Mouse (Mus musculus) forebrain, embryonic 15.5 days (tissue): ENCODE measurements around the gene Hoxd3. TPM values are rescaled to one million over a fixed set of nuclear protein-coding genes. Genes with fewer than 3 reads are reported as not detected.

ENCODE experiments used
- ATAC-seq: fragments of 200-750 bp; cut with Nextera tagmentation; replicated peaks from 2 replicates; pipeline ENCODE4 v1.8.0; 2017; ENCODE audit warnings: mild to moderate bottlenecking, moderate TSS enrichment, moderate library complexity
- H3K27ac ChIP-seq: fragments of 300-500 bp; sonication (generic); replicated peaks from 2 replicates; pipeline ENCODE4 v1.5.1; 2015; ENCODE audit warnings: mild to moderate bottlenecking, inconsistent platforms
- H3K27me3 ChIP-seq: fragments of 300-500 bp; sonication (generic); 2 replicates; pipeline ENCODE4 v1.6.1; 2015; ENCODE audit warnings: inconsistent platforms
- H3K36me3 ChIP-seq: fragments of 300-500 bp; sonication (generic); 2 replicates; pipeline ENCODE4 v1.6.1; 2015; ENCODE audit warnings: mild to moderate bottlenecking, inconsistent platforms
- H3K4me1 ChIP-seq: fragments of 300-500 bp; sonication (generic); 2 replicates; pipeline ENCODE4 v1.6.1; 2015; ENCODE audit warnings: inconsistent platforms
- H3K4me2 ChIP-seq: fragments of 300-500 bp; sonication (generic); replicated peaks from 2 replicates; pipeline ENCODE4 v1.6.1; 2015; ENCODE audit warnings: mild to moderate bottlenecking, inconsistent platforms
- H3K4me3 ChIP-seq: fragments of 300-500 bp; sonication (generic); 2 replicates; pipeline ENCODE4 v1.5.1; 2015; ENCODE audit warnings: mild to moderate bottlenecking, inconsistent platforms
- H3K9ac ChIP-seq: fragments of 300-500 bp; sonication (generic); replicated peaks from 2 replicates; pipeline ENCODE4 v1.6.1; 2015; ENCODE audit warnings: mild to moderate bottlenecking, inconsistent platforms
- H3K9me3 ChIP-seq: fragments of 300-500 bp; sonication (generic); 2 replicates; pipeline ENCODE4 v1.6.1; 2016; ENCODE audit warnings: inconsistent platforms
- WGBS: fragments of 180-500 bp; shearing (Covaris S2); methylation state at CpG from one replicate; pipeline ENCODE4 v1.1.7; 2015; ENCODE audit warnings: mixed read lengths; 5-methylcytosine and 5-hydroxymethylcytosine counted together
- polyA plus RNA-seq: library from polyadenylated mRNA; unstranded; fragments of >200 nt; fragmentation: Nextera tagmentation; extraction: Ambion mirVana; gene quantifications from 2 replicates; pipeline ENCODE4 v1.2.1, GENCODE M21; 2015

Hoxd3 gene
- polyA plus RNA-seq, 1 experiment from 2014 or later: not detected

GRCm38 (mm10) chr2:74690338-74690716 lies 21.4 kb upstream of the Hoxd3 start:
- H3K4me2 ChIP-seq: no peak overlapping the region
- no peaks in the 10 kb centered on the region for H3K9me3 ChIP-seq
- H3K27me3 ChIP-seq: peaks cover 97% of the 10 kb centered on the region
- no peak for ATAC-seq
- no peaks in the 10 kb centered on the region for H3K4me1 ChIP-seq
- H3K36me3 ChIP-seq: no peaks in the 10 kb centered on the region
- 10% methylated on average over 8 of the region's 8 CpGs for WGBS
- no peak overlapping the region for H3K9ac ChIP-seq
- H3K27ac ChIP-seq: no peak overlapping the region
- H3K4me3 ChIP-seq: no peak overlapping the region

GRCm38 (mm10) chr2:74691022-74691951 lies 20.4 kb upstream of the Hoxd3 start, which contains the start of gene Hoxd10:
Gene Hoxd10, plus strand, starts transcription at chr2:74691924.
- no peak within 1 kb of the TSS for H3K4me2 ChIP-seq
- no peak within 1 kb of the TSS for H3K27ac ChIP-seq
- no peaks in the 10 kb centered on the region for H3K9me3 ChIP-seq
- H3K9ac ChIP-seq: no peak within 1 kb of the TSS
- no peaks in the 10 kb centered on the region for H3K4me1 ChIP-seq
- H3K27me3 ChIP-seq: peaks cover 98% of the 10 kb centered on the region
- H3K4me3 ChIP-seq: no peak within 1 kb of the TSS
- no peaks in the 10 kb centered on the region for H3K36me3 ChIP-seq
- no peak for ATAC-seq
- 1% methylated on average over 56 of the region's 56 CpGs for WGBS

- Histone ChIP-seq H3K36me3 (no peaks in the 10 kb centered on the region), H3K27ac (no peak overlapping the region), H3K4me1 (no peaks in the 10 kb centered on the region), H3K27me3 (peaks cover 98% of the 10 kb centered on the region), H3K4me2 (no peak overlapping the region), H3K9ac (no peak overlapping the region), H3K4me3 (no peak overlapping the region), H3K9me3 (no peaks in the 10 kb centered on the region)
- ATAC-seq: no peak
- 4% methylated on average over 35 of the region's 35 CpGs for WGBS
Measured at GRCm38 (mm10) chr2:74691995-74692807, 19.5 kb upstream of the Hoxd3 start.

GRCm38 (mm10) chr2:74692808-74693431 lies 18.8 kb upstream of the Hoxd3 start:
- peaks cover 98% of the 10 kb centered on the region for H3K27me3 ChIP-seq
- H3K9ac ChIP-seq: no peak overlapping the region
- no peak overlapping the region for H3K4me3 ChIP-seq
- H3K4me1 ChIP-seq: peaks cover 5% of the 10 kb centered on the region
- H3K27ac ChIP-seq: no peak overlapping the region
- H3K36me3 ChIP-seq: no peaks in the 10 kb centered on the region
- WGBS: 1% methylated on average over 20 of the region's 20 CpGs
- H3K9me3 ChIP-seq: no peaks in the 10 kb centered on the region
- no peak for ATAC-seq
- H3K4me2 ChIP-seq: no peak overlapping the region

- 10% methylated on average over 4 of the region's 4 CpGs for WGBS
- ATAC-seq: no peak
- Histone ChIP-seq H3K9me3 (no peaks in the 10 kb centered on the region), H3K27me3 (peaks cover 97% of the 10 kb centered on the region), H3K27ac (no peak overlapping the region), H3K4me3 (no peak overlapping the region), H3K4me2 (no peak overlapping the region), H3K9ac (no peak overlapping the region), H3K4me1 (peaks cover 11% of the 10 kb centered on the region), H3K36me3 (no peaks in the 10 kb centered on the region)
Measured at GRCm38 (mm10) chr2:74693432-74693827, 18.3 kb upstream of the Hoxd3 start.

- H3K4me1 ChIP-seq: peaks cover 12% of the 10 kb centered on the region
- no peak overlapping the region for H3K27ac ChIP-seq
- ATAC-seq: no peak
- no peak overlapping the region for H3K9ac ChIP-seq
- no peaks in the 10 kb centered on the region for H3K9me3 ChIP-seq
- peaks cover 96% of the 10 kb centered on the region for H3K27me3 ChIP-seq
- H3K4me3 ChIP-seq: no peak overlapping the region
- H3K36me3 ChIP-seq: no peaks in the 10 kb centered on the region
- no peak overlapping the region for H3K4me2 ChIP-seq
- WGBS: 1% methylated on average over 16 of the region's 16 CpGs
Measured at GRCm38 (mm10) chr2:74694066-74694465, 17.7 kb upstream of the Hoxd3 start.

- ATAC-seq: no peak
- no peaks in the 10 kb centered on the region for H3K36me3 ChIP-seq
- H3K27ac ChIP-seq: no peak overlapping the region
- no peaks in the 10 kb centered on the region for H3K9me3 ChIP-seq
- H3K9ac ChIP-seq: no peak overlapping the region
- no peak overlapping the region for H3K4me3 ChIP-seq
- H3K4me1 ChIP-seq: peaks cover 12% of the 10 kb centered on the region
- peaks cover 97% of the 10 kb centered on the region for H3K27me3 ChIP-seq
- no peak overlapping the region for H3K4me2 ChIP-seq
- whole genome bisulfite sequencing: 7% methylated on average over 1 of the region's 1 CpGs
Measured at GRCm38 (mm10) chr2:74695383-74695782, 16.3 kb upstream of the Hoxd3 start.

- Histone ChIP-seq H3K36me3 (no peaks in the 10 kb centered on the region), H3K4me2 (no peak overlapping the region), H3K4me1 (peaks cover 12% of the 10 kb centered on the region), H3K4me3 (no peak overlapping the region), H3K27ac (no peak overlapping the region), H3K9me3 (no peaks in the 10 kb centered on the region), H3K27me3 (peaks cover 98% of the 10 kb centered on the region), H3K9ac (no peak overlapping the region)
- 5% methylated on average over 7 of the region's 7 CpGs for WGBS
- no peak for ATAC-seq
Measured at GRCm38 (mm10) chr2:74695813-74696430, 15.8 kb upstream of the Hoxd3 start.

GRCm38 (mm10) chr2:74696442-74697335 lies 15.0 kb upstream of the Hoxd3 start:
- Histone ChIP-seq H3K9me3 (no peaks in the 10 kb centered on the region), H3K4me2 (no peak overlapping the region)
- 1% methylated on average over 34 of the region's 34 CpGs for WGBS

GRCm38 (mm10) chr2:74697567-74698121 lies 14.1 kb upstream of the Hoxd3 start, which contains the start of gene Hoxd9:
Gene Hoxd9, plus strand, starts transcription at chr2:74697727.
- under 1% methylated on average over 43 of the region's 43 CpGs for WGBS
- Histone ChIP-seq H3K27ac (no peak within 1 kb of the TSS), H3K27me3 (peaks cover 97% of the 10 kb centered on the region), H3K4me2 (peak within 1 kb of the TSS; percentile 42), H3K4me3 (peak within 1 kb of the TSS; percentile 29), H3K4me1 (peaks cover 12% of the 10 kb centered on the region), H3K36me3 (no peaks in the 10 kb centered on the region), H3K9me3 (no peaks in the 10 kb centered on the region), H3K9ac (no peak within 1 kb of the TSS)
- peak; percentile 60 for ATAC-seq

More at GRCm38 (mm10) chr2:74696442-74697335, 15.0 kb upstream of the Hoxd3 start:
- no peak overlapping the region for H3K4me3 ChIP-seq
- no peak overlapping the region for H3K9ac ChIP-seq
- no peak; the same call in 1 of the 2 replicates for ATAC-seq
- H3K36me3 ChIP-seq: no peaks in the 10 kb centered on the region
- peaks cover 12% of the 10 kb centered on the region for H3K4me1 ChIP-seq
- no peak overlapping the region for H3K27ac ChIP-seq
- H3K27me3 ChIP-seq: peaks cover 98% of the 10 kb centered on the region
